Mouse (Mus musculus) layer of hippocampus, adult 11-12 months (tissue): Measurements from ENCODE around the gene Atp1a2.
A peak's percentile ranks its signal among the peaks of the same experiment; 100 is the strongest.

ENCODE experiments used
- DNase-seq: peaks from one replicate; pipeline ENCODE4 v3.0.0; 2022; ENCODE audit warnings: low spot score

The Atp1a2 gene

DNA sequence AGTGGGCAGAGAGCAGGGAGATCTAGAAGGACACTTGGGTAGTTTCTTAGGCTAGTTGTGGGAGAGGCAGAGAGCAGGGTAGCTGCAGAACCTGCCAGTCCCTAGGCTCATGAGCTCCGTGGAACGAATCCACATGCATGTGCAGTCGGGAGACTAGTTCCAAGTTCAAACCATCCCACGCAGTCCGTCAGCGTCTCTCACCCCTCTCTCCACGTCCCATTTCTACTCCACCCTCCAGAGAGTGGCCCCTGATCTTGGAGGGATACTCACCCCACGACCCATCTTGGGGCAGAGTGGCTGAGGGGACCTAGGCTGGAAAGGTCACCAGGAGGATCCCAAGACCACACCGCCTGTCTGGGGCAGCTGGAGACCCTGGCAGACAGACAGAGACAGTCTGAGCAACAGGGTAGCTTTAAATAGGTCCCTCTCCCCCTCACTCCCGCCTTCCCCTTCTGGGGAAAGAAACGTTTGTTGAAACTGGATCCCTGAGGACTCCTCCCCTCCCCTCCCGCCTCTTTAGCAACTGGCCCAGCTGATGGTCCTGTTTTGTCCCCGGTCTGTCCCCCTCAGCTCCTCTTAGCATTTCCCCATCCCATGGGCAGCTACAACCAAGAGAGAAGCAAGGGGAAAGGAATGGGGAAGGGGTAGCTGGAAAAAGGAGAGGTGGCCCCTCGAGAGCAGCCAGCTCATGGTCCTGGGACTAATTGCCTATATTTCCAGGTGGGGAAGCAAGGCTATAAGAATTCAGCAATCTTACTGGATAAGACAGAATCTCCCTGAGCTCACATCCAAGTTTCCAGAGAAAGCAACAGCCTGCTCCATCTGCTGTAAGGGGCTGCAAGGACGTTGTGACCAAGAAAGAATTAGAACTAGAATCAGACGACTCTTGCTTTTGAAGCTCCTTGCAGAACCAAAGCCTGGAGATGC is at the start of gene Atp1a2:
Gene Atp1a2 (minus strand): TSS at position 454 of the 927 bp plus-strand sequence.
- DNase-seq: peak; percentile 61

DNA sequence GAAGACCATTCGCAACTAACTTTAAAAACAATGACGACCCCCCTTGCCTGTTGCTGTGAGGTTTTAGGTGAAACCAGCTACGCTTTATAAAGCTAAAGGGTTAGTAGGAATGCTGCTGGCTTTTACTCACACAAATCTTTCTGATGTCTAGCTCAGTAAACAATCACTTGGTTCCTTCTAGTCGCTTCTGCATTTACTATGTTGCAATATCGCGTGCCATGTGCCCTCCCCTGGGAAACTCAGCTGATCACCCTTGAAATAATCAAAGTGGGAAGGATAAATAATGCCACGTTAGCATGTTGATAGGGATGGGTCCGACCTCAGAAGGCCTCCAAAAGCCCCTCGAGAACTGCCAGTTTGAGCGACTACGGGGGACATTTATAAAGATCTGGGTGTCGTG is 49.5 kb upstream of the Atp1a2 start:
- no peak for DNase-seq

DNA sequence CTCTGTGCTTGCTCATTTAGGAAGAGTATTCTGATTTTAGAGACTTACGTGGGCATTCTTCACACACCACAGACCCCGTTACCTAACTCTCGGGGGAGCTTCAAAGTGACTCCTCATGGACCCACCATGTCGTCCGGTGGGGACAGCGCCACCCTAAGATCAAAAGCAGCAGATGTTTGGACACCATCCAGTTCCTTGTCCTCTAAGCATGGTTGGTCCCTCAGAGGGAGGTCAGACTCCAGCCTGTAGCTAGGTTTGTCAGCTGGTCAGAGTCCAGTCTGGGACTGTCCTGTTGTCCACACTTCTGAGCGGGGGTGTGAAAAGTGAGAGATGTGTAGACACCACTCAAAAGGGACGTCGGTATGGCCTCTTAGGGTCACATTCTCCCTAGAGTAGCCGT is 48.8 kb upstream of the Atp1a2 start:
- DNase-seq: no peak

DNA sequence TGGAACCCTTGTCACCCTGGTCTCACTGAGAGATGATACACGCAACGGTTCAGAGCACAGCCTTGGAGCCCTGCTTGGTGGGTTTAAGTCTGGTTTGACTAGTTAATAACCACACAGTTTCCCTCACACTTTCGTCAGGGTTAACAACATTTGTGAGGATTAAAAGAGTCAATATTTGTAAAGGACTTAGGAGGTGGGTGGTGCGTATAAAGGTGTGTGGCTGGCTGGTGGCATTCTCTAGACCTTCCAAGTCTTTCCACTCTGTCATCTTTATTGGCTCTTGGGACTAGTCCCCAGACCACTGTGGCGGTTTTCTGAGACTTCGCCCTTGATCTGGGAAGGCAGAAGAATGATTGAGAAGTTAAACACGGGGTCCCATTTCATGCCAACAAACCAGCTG is 47.0 kb upstream of the Atp1a2 start:
- no peak for DNase-seq

DNA sequence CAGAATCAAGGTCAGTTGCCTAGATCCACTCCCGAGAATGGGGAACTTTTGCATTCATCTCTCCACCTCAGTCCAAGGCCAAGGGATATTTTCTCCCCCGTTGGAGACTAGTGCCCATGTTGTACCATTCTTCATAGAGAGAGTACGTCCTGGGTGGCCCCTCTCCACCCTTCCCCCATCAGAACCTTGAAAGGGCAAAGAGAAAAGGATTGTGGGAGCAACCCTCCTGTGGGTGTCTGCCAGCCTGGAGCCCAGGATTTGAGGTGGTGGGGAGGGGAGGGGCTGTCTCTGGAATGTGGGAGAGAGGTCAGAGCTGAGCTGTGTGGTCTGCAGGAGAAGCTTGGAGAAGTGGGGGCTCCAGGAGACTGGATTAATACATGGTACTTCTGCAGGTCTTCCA is 46.0 kb upstream of the Atp1a2 start:
- DNase-seq: no peak

DNA sequence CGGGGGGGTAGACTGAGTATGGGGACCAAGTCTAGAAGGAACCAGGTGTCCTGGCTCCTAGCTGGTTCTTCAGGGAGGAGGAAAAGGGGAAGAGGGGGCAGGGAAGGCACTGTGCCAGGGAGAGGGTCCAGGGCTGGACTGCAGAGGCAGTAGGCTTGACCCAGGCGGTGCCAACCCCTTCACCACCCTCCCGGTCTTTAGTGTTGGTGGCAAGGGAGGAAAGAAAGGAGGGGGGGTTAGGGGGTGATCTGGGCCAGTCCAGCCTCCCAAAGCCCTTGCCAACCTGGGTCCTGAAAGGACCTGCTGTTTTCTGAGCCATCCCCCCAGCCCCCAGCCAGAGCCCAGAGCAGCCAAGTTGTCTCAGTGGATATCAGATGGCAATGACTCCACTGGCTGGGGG is 44.9 kb upstream of the Atp1a2 start:
- peak; percentile 78 for DNase-seq

DNA sequence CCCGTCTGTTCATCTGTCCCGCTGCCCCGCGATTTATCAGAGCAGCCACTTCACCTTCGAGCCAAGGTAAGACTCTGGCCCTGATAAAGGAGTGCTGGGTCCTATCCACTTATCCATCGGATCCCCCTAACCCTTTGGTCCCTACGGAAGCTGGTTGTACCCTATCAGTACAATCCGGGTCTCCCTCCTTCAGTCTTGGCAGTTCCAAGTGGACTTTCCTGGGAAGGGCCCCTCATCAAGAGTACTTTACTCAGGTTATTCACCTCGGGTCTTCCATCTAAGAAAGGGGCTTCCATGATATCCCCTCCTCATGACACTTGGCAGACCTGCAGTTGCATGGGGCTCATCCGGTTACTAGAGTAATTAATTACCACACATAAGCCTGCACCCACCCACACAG is 43.5 kb upstream of the Atp1a2 start:
- peak; percentile 12 for DNase-seq

DNA sequence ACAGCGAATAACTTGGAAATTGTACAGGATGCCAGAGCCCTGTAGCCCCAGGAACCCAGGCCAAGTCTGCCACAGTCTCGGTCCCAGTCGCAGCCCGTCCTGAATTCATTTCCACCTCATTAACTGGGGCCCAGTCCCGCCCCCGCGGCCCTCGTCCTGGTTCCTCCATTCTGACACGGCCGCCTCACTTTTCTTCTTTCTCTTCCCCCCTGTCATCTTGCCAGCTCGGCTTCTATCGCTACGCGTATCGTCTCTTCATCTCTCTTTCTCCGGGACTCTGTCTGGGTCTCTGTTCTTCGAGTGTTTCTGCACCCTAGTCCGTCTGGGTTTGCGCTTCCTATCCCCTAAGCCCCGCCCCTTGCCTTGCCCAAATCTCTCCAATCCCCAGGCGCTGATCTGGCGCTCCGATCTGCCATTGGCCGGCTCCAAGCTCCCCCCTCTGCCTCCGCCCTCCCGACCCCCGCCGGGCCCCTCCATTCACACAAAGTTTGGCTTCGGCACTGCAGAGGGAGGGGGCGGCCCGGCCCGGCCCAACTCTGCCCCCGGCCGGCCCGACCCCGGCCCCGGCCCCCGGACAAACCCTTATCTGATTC is 43.0 kb upstream of the Atp1a2 start, which contains the start of gene Kcnj10:
Gene Kcnj10 (plus strand): TSS at position 482 of the 593 bp plus-strand sequence.
- DNase-seq: peak; percentile 87

DNA sequence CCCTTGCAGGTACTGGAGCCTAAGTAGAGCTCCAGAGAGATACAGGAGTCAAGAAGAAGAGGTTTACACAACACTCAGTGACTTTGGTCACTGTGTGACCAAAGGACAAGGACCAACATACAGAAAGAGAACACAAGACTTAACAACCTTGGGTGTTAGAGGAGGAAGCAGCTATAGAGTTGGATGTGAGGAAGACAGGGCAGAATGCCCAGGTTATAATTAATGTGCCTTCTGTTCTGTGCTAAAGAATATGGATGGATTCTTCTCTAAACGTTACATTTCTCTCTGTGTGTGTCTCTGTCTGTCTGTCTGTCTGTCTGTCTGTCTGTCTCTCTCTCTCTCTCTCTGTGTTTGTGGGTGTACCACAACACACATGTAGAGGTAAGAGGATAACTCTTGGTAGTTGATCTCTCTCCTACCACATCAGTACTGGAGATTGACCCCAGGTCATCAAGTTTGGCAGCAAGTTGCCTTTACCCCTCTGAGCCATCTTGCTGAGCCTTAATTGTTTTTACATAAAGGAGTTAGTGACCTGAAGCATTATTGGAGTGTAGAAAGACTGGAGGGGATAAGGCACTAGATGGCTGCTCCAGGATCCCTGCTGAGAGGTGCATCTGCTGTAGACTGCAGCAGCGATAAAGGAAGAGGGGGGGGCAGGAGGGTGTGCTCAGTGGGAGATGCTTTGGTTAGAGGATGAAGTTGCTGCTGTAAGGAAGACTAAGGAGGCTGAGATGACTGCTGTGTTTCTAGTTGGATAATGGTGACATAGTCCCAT is 39.7 kb upstream of the Atp1a2 start:
- no peak for DNase-seq

DNA sequence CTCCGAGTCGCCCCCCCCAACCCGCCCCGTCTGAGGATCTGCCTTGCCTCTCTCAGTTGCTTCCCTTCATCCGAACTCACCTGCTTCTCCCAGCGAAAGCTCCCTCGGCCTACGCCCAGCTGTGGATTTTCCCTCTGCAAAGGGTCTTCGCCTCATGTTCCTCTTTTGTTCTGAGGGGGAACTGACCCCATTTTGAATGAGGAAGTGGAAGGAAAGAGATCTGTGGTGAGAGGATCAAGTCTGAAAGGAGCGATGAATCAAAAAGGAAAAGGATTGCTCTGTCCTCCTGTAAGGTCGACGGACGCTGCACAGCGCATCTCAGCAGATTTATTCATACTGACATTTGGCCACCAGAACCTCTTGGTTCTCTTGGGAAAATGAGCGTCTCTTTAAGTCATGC is 37.9 kb upstream of the Atp1a2 start:
- DNase-seq: no peak

DNA sequence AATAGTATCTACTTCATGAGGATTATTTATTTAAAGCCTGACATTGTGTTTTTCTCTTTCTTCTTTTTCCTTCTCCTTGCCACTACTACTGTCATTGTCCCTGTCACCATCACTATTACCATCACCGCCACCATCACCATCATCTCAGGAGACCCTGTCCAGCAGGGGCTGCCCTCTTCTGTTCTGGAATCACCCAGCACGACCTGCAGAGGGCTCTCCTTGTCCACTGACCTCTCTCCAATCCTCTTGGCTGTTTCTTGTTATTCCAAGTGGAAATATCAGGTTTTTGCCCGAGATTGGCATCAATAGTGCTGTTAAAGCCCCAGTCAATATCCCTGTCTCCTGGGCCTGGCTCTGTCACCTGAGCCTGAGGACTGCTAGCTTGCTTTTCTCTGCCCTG is 35.6 kb upstream of the Atp1a2 start:
- no peak for DNase-seq

DNA sequence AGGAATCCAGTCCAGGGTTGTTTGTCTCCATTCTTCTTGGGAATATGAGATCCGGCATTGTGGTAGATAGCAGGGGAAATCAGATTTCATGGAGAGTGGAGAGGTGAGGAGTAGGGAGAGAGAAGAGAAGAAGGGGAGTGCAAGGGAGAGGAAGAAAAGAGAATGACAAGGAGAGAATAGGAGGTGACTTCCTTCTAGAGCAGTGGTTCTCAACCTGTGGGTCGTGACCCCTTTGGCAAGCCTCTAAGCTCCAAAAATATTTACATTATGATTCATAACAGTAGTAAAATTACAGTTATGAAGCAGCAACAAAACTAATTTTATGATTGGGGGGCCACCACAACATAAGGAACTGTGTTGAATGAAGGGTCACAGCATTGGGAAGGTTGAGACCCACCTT is 35.1 kb upstream of the Atp1a2 start:
- no peak for DNase-seq

DNA sequence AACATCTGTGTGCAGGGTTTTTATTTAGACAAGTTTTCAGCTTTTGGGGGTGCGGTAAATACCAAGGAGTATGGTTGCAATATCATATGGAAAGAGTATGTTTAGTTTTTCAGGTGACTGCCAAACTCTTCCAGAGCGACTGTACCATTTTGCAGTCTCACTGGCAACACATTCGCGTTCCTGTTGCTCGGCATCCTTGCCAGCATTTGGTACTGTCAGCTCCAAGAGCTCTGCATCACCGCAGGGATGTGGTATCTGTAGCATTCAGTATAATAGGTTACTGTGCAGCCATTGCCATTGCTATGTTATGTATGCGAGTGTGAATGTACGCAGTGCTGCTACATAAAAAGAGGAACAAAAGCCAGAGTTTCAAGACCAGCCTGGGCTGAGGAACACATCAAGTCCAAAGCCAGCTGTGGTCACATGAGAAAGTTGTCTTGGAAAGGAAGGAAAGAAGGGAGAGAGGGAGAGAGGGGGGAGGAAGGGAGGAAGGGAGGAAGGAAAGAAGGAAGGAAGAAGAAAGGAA is 33.6 kb upstream of the Atp1a2 start:
- no peak for DNase-seq

DNA sequence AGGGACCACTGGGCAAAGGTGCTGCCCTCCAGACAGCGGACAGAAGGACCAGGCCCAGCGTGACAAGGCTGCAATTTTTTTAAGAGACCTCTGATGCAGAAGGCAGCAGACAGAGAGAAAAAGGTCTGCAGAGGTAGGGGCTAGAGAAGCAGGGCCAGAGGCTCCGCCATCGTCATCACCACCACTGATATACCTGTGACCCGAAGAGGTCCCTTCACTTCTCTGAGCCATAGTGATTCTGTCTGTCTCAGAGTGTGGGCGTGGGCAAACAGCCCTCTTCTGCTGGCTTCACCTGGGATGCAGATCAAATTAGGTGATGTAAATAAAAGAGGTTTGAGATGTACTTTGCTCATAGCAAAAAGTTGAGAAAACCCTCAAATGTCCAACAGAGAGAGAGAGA is 31.8 kb upstream of the Atp1a2 start:
- DNase-seq: no peak

DNA sequence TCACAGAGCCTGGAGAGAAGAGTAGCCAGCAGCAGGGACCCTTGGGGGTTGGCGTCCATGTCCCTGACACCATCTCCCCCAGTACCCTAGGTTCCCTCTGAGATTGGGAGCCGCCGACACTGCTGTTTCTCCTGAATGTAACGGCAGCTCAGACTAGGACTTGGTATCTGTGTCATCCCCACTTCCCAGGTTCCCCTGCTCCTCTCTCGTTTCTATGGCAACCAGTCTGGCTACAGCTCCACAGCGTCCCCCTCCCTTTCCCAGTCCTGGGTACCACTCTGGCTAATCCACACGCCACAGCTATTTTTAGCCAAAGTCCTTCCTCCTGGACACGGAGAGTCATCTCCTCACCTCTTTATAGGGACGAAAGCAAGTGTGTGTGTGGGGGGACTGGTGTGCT is 31.3 kb upstream of the Atp1a2 start, which contains the start of gene Kcnj9:
Gene Kcnj9 (minus strand): TSS at position 188 of the 400 bp plus-strand sequence.
- peak; percentile 81 for DNase-seq

DNA sequence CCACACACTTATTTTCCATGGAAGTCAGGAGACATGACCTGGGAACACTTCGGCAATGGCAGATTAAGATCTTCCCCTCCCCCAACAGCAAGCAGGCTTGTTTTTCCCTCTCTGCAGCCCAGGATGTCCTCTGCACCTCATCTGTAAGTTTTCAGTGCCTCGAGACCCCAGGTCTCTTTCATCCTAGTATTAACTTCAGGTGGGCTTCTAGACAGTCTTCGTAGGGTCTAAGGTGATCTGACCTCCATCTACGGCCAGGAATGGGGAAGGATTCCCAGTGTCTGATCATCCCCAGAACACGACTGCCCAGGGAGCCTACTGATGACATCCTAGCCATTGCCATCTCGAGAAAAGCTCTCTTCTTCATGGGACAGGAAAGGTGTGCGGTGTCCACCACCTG is 30.6 kb upstream of the Atp1a2 start:
- no peak for DNase-seq

DNA sequence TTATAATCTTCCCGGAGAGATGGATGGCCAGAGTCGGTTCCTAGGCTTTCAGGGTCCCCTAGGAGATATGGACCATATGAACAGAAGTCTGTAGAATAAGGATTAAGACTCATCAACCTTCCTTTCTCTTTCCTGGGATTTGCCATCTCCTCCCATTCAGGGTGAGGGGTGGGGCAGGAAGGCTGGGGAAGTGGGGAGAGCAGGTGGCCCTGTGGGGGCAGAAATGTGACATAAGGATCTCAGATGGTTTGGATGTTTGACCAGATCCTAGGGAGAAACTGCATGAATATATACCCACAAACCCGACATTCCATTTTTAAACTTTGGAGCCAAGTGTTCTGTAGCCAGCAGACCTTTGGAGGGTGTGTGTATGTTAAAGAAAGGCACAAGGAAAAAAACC is 30.2 kb upstream of the Atp1a2 start:
- DNase-seq: no peak

DNA sequence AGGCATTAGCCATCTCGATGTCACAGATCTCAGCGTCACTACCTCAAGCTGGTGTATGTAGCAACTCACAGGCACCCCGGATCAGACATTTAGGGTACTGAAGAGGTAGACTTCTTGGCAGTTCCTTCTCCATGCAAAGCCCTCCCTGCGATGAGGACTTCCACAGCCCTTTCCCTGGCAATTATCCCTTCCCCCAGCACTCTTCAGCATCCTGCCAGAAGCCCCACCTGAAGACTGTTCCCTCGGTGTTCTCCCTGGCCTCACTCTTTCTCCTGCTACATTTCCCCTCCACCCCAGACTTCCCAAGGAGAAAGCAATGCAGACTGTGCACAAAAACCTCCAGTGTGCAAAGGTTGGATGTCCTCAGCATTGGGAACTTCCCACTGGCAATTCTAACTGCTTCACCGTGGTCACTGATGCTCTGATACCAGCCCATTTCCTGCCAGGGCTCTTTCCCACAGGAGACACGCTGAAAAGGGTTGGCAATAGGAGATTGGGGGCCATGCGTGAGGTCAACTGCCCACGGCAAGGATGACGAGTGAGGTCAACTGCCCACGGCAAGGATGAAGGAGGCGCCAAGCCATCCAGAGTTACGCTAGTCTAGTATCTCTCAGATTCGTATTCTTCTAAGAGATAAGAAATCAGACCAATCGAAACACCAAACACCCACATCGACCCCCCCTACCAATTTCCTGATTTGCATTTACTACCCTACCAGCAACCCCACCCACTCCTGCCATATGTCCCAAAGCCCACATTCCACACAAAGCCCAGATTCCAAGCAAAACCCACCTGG is 29.5 kb upstream of the Atp1a2 start:
- DNase-seq: no peak

DNA sequence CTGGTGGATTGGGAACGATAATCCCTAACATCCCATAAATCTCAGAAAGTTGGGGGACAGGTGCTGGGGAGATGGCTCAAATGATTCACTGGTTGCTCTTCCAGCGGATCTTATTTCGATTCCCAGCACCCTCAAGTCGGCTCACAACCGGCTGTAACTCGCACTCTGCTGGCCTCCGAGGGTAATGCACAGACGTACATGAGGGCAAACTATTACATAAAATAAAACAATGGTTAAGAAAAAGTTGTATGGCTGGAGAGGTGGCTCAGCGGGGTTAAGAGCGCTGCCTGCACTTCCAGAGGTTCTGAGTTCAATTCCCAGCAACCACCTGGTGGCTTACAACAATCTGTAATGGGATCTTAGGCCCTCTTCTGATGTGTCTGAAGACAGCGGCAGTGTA is 28.8 kb upstream of the Atp1a2 start:
- no peak for DNase-seq

DNA sequence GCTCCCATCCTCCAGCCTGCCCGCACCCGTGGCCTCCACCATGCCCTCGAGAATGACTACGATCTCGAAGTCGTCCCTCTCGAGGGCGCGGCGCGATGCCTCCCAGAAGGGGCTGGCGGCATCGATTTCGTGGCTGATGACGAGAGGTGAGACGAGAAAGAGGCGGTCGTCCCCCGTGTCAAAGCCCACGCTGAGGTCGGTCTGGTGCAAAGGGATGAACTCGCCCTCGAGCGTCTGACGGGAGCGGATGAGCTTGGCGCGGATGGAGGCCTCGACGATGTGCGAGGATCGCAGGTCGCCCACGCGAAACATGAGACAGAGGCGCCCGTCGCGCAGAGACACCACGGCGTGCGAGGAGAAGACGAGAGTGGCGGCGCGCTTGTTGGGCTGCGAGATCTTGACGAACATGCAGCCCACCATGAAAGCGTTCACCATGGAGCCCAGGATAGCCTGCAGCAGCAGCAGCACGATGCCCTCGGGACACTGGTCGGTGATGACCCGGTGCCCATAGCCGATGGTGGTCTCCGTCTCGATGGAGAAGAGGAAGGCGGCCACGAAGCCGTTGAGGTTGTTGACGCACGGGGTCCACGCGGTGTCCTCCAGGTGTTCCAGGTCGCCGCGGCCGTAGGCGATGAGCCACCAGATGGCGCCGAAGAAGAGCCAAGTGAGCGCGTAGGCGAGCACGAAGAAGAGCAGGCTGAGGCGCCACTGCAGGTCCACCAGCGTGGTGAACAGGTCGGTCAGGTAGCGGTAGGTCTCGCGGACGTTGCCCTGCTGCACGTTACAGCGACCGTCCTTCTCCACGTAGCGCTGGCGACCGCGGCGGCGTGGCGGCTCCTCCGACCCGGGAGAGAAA is 28.0 kb upstream of the Atp1a2 start:
- DNase-seq: peak; percentile 73

DNA sequence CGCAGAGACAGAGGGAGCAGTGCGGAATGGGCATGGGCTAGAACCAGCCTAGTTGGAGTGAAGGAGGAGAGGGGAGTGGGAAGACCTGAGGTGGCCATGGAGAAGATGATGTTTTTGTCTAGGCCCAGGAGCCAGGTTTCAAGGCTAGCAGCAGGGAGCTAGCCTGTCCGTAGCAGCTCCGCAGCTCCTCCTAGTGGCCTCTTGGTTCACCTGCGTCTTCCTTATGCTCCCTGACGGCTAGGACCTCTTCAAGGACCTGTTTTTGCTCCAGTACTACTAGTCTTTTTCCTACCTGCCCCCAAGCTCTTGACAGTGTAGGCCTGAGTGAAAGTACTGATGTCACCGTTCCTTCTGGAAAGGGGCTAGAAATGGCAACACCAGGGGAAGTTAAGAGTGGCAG is 26.9 kb upstream of the Atp1a2 start:
- DNase-seq: peak; percentile 81
